Mouse (Mus musculus) intestine, postnatal 0 days (tissue): Measurements from ENCODE around the gene Rapgef4. TPM values are rescaled to one million over a fixed set of nuclear protein-coding genes. Genes with fewer than 3 reads are reported as not detected.

Experiments
- ATAC-seq: fragments of 200-750 bp; cut with Nextera tagmentation; 2 replicates; pipeline ENCODE4 v1.8.0; 2017; ENCODE audit warnings: mild to moderate bottlenecking, moderate TSS enrichment, moderate library complexity
- H3K27ac ChIP-seq: fragments of 300-500 bp; sonication (generic); 2 replicates; pipeline ENCODE4 v1.5.1; 2014; ENCODE audit warnings: mild to moderate bottlenecking, low read depth, low read length, moderate library complexity
- H3K27me3 ChIP-seq: fragments of 300-500 bp; sonication (generic); replicated peaks from 2 replicates; pipeline ENCODE4 v1.6.1; 2014; ENCODE audit warnings: low read length, mixed read lengths; ENCODE audit not compliant: control insufficient read depth, insufficient read depth
- H3K36me3 ChIP-seq: fragments of 300-500 bp; sonication (generic); 2 replicates; pipeline ENCODE4 v1.6.1; 2014; ENCODE audit warnings: mild to moderate bottlenecking, moderate library complexity; ENCODE audit not compliant: control insufficient read depth, insufficient read depth
- H3K4me1 ChIP-seq: fragments of 300-500 bp; sonication (generic); replicated peaks from 2 replicates; pipeline ENCODE4 v1.6.1; 2014; ENCODE audit warnings: antibody characterized with exemption, low read length, mixed read lengths; ENCODE audit not compliant: control insufficient read depth, insufficient read depth
- H3K4me2 ChIP-seq: fragments of 300-500 bp; sonication (generic); replicated peaks from 2 replicates; pipeline ENCODE4 v1.6.1; 2014; ENCODE audit warnings: low read depth, mild to moderate bottlenecking, moderate library complexity
- H3K4me3 ChIP-seq: fragments of 300-500 bp; sonication (generic); 2 replicates; pipeline ENCODE4 v1.5.1; 2014; ENCODE audit warnings: low read depth, low read length
- H3K9ac ChIP-seq: fragments of 300-500 bp; sonication (generic); 2 replicates; pipeline ENCODE4 v1.6.1; 2014; ENCODE audit warnings: mild to moderate bottlenecking, low read depth, low read length
- H3K9me3 ChIP-seq: fragments of 300-500 bp; sonication (generic); 2 replicates; pipeline ENCODE4 v1.6.1; 2016; ENCODE audit warnings: mixed run types; ENCODE audit not compliant: control insufficient read depth
- CTCF ChIP-seq: sonication (generic); IDR thresholded peaks from 2 replicates; pipeline ENCODE4 v1.5.1; 2016; ENCODE audit warnings: low read depth, mild to moderate bottlenecking, control low read depth, antibody characterized with exemption, moderate library complexity
- WGBS: fragments of 180-500 bp; shearing (Covaris S2); extraction: QIAGEN DNeasy Blood & Tissue Kit; methylation state at CpG from one replicate; pipeline ENCODE4 v1.1.7; 2014; 5-methylcytosine and 5-hydroxymethylcytosine counted together
- polyA plus RNA-seq: library from polyadenylated mRNA; unstranded; fragments of >200 nt; fragmentation: Nextera tagmentation; extraction: Ambion mirVana; gene quantifications from 2 replicates; pipeline ENCODE4 v1.2.1, GENCODE M21; 2015

Gene Rapgef4
- polyA plus RNA-seq, 1 experiment from 2014 or later: 2.7 TPM

DNA sequence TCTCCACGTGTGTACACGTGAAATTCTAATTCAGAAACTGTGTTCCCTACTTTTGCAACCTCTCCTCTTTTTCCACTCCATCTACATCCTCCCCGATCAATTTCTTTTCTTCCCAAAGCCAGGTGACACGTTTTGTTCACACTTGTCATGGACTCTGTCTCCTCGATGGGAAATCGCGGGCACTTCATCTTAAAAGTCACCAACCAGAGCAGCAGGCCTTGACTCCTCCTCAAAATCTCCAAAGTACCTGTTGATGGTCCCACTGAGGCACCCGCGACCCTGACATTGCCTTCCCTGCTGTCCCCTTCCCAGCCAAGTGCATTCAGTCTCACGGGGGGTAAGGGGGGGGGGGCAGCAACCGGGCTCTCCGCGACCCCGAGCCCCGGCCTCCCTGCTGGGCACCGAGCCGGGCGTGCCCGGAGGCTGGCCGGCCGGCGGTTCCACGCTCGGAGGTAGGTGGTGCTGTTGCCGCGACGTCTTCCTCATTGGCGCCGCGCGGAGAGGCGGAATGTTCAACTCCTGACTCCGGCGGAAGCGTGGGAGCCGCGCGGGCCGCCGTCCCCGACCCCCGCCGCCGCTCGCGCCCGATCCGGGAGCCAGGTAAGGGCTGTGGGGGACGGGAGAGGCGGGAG lies 304.3 kb downstream of the Rapgef4 start, which contains the start of gene Map3k20:
Map3k20 (plus strand) TSS at position 382 of the 632 bp plus-strand sequence.
- 3% methylated on average over 45 of the region's 50 CpGs for WGBS
- Histone ChIP-seq H3K4me2 (peak within 1 kb of the TSS; percentile 78), H3K9me3 (no peaks in the 10 kb centered on the region), H3K27me3 (no peaks in the 10 kb centered on the region), H3K27ac (peak within 1 kb of the TSS; percentile 86), H3K4me1 (0 out of 2 replicates have a peak, but pooled peaks cover 8% of the 10 kb centered on the region), H3K4me3 (peak within 1 kb of the TSS; percentile 93), H3K36me3 (no peaks in the 10 kb centered on the region), H3K9ac (peak within 1 kb of the TSS; percentile 98)
- TF ChIP-seq CTCF: peak; percentile 75
- ATAC-seq: peak; percentile 84

DNA sequence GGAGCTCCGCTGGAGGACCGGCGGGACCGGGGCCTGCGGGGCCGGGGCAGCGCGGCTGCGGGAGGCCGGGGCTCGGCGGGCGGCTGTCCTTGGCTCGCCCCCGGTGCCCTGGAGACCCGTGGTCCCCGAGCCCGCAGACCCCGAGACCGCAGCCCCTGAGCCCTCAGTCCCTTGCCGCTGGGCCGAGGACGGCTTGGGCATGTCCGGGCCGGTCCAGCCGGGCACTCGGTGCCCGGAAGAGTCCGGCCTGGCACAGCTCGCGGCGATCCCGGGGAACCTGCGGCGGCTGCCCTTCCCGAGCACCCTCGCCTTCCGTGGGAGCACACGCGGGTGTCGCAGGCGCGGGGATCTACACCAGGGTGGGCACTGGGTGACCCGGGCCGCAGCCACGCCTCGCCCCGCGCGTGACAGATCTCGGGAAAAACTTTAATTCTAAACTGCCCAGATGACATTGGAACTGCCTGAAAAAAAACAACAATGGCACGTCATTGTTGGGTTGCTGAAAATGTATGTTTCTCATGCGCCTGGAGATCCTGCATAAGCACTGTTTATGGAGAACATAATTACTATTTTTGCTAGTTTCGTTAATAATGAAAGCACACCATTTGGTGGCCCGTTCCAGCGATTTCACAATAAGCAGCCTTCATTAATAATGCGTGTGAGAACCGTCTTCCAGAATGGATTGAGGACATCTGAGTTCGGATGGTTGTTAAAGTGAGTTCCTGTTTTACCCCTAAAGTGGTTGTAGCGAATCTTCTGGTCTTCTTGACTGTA lies 305.0 kb downstream of the Rapgef4 start:
- ATAC-seq: peak; percentile 48
- peak overlapping the region; percentile 78 for H3K4me2 ChIP-seq
- TF ChIP-seq CTCF: no peak
- peak overlapping the region; percentile 86 for H3K27ac ChIP-seq
- H3K9me3 ChIP-seq: no peaks in the 10 kb centered on the region
- peak overlapping the region; percentile 98 for H3K9ac ChIP-seq
- H3K4me1 ChIP-seq: 0 out of 2 replicates have a peak, but pooled peaks cover 8% of the 10 kb centered on the region
- WGBS: under 1% methylated on average over 49 of the region's 60 CpGs
- H3K4me3 ChIP-seq: peak overlapping the region; percentile 93
- H3K36me3 ChIP-seq: no peaks in the 10 kb centered on the region
- H3K27me3 ChIP-seq: no peaks in the 10 kb centered on the region

- Histone ChIP-seq H3K9me3 (no peaks in the 10 kb centered on the region), H3K4me1 (0 out of 2 replicates have a peak, but pooled peaks cover 8% of the 10 kb centered on the region), H3K36me3 (no peaks in the 10 kb centered on the region), H3K27ac (no peak overlapping the region), H3K9ac (no peak overlapping the region), H3K4me2 (peak overlapping the region; percentile 46), H3K4me3 (no peak overlapping the region), H3K27me3 (no peaks in the 10 kb centered on the region)
- 17% methylated on average over 4 of the region's 4 CpGs for WGBS
- no peak for TF ChIP-seq CTCF
- ATAC-seq: no peak
Measured at GRCm38 (mm10) chr2:72287142-72287541, 306.1 kb downstream of the Rapgef4 start.

- no peak overlapping the region for H3K4me3 ChIP-seq
- H3K9ac ChIP-seq: no peak overlapping the region
- no peaks in the 10 kb centered on the region for H3K36me3 ChIP-seq
- TF ChIP-seq CTCF: no peak
- no peak overlapping the region for H3K4me2 ChIP-seq
- 23% methylated on average over 10 of the region's 11 CpGs for WGBS
- no peak overlapping the region for H3K27ac ChIP-seq
- H3K27me3 ChIP-seq: no peaks in the 10 kb centered on the region
- H3K4me1 ChIP-seq: peaks cover 11% of the 10 kb centered on the region; the same call in 1 of the 2 replicates
- no peaks in the 10 kb centered on the region for H3K9me3 ChIP-seq
- ATAC-seq: 0 out of 2 replicates have a peak, but pooled peaks have one; percentile 19
Measured at GRCm38 (mm10) chr2:72288932-72289534, 308.0 kb downstream of the Rapgef4 start.

GRCm38 (mm10) chr2:72291103-72291502 lies 310.1 kb downstream of the Rapgef4 start:
- Histone ChIP-seq H3K27me3 (no peaks in the 10 kb centered on the region), H3K4me3 (no peak overlapping the region), H3K9me3 (no peaks in the 10 kb centered on the region), H3K4me2 (no peak overlapping the region), H3K4me1 (peaks cover 11% of the 10 kb centered on the region; the same call in 1 of the 2 replicates), H3K36me3 (no peaks in the 10 kb centered on the region), H3K27ac (no peak overlapping the region), H3K9ac (no peak overlapping the region)
- WGBS: 92% methylated on average over 1 of the region's 1 CpGs
- no peak for TF ChIP-seq CTCF
- ATAC-seq: no peak

GRCm38 (mm10) chr2:72292573-72292972 lies 311.5 kb downstream of the Rapgef4 start:
- H3K27me3 ChIP-seq: no peaks in the 10 kb centered on the region
- no peak overlapping the region for H3K4me3 ChIP-seq
- no peak overlapping the region for H3K4me2 ChIP-seq
- H3K4me1 ChIP-seq: peaks cover 7% of the 10 kb centered on the region; the same call in 1 of the 2 replicates
- H3K36me3 ChIP-seq: no peaks in the 10 kb centered on the region
- no peak overlapping the region for H3K9ac ChIP-seq
- H3K9me3 ChIP-seq: no peaks in the 10 kb centered on the region
- 57% methylated on average over 8 of the region's 8 CpGs for WGBS
- H3K27ac ChIP-seq: no peak overlapping the region
- TF ChIP-seq CTCF: no peak
- no peak for ATAC-seq
